Mouse (Mus musculus): Measurements from ENCODE around the gene Slc9a1.
A peak's percentile ranks its signal among the peaks of the same experiment; 100 is the strongest.

Slc9a1 gene

GRCm38 (mm10) chr4:133402011-133402410, 32.5 kb downstream of the Slc9a1 start:
- DNase-seq (ENCODE audit: low read depth, low spot score), result no peak

GRCm38 (mm10) chr4:133403611-133404228, 34.2 kb downstream of the Slc9a1 start:
- no peak for DNase-seq (ENCODE audit: low read depth, low spot score)

- no peak for DNase-seq (ENCODE audit: low read depth, low spot score)
These were observed 34.8 kb downstream of the Slc9a1 start for GRCm38 (mm10) chr4:133404256-133404655.

- no peak for DNase-seq (ENCODE audit: low read depth, low spot score)
These were observed 37.0 kb downstream of the Slc9a1 start for GRCm38 (mm10) chr4:133406313-133407056.

- DNase-seq (ENCODE audit: low read depth, low spot score), result no peak
These were observed 37.7 kb downstream of the Slc9a1 start for GRCm38 (mm10) chr4:133407114-133407787.

GRCm38 (mm10) chr4:133408006-133408405, 38.5 kb downstream of the Slc9a1 start:
- DNase-seq (ENCODE audit: low read depth, low spot score), result no peak

- DNase-seq (ENCODE audit: low read depth, low spot score), result no peak
These were observed 41.5 kb downstream of the Slc9a1 start for GRCm38 (mm10) chr4:133410994-133411393.

GRCm38 (mm10) chr4:133412096-133412495, 42.6 kb downstream of the Slc9a1 start:
- DNase-seq (ENCODE audit: low read depth, low spot score), result no peak

- DNase-seq (ENCODE audit: low read depth, low spot score), result no peak
These were observed 43.4 kb downstream of the Slc9a1 start for GRCm38 (mm10) chr4:133412575-133413540.

- no peak for DNase-seq (ENCODE audit: low read depth, low spot score)
These were observed 44.1 kb downstream of the Slc9a1 start for GRCm38 (mm10) chr4:133413617-133414016.

GRCm38 (mm10) chr4:133414920-133415319, 45.4 kb downstream of the Slc9a1 start:
- no peak for DNase-seq (ENCODE audit: low read depth, low spot score)

- DNase-seq (ENCODE audit: low read depth, low spot score), result no peak
These were observed 50.0 kb downstream of the Slc9a1 start for GRCm38 (mm10) chr4:133419312-133420004.

- DNase-seq (ENCODE audit: low read depth, low spot score), result no peak
These were observed 52.5 kb downstream of the Slc9a1 start for GRCm38 (mm10) chr4:133421989-133422388.

- DNase-seq (ENCODE audit: low read depth, low spot score), result no peak
These were observed 53.1 kb downstream of the Slc9a1 start for GRCm38 (mm10) chr4:133422601-133423000.

- DNase-seq (ENCODE audit: low read depth, low spot score), result no peak
These were observed 53.6 kb downstream of the Slc9a1 start for GRCm38 (mm10) chr4:133423108-133423507.

- DNase-seq (ENCODE audit: low read depth, low spot score), result no peak
These were observed 54.2 kb downstream of the Slc9a1 start for GRCm38 (mm10) chr4:133423691-133424090.

GRCm38 (mm10) chr4:133424100-133424499, 54.6 kb downstream of the Slc9a1 start:
- peak; percentile 53 for DNase-seq (ENCODE audit: low read depth, low spot score)

GRCm38 (mm10) chr4:133426141-133426540, 56.6 kb downstream of the Slc9a1 start:
- DNase-seq (ENCODE audit: low read depth, low spot score), result no peak

GRCm38 (mm10) chr4:133431508-133431907, 62.0 kb downstream of the Slc9a1 start:
- no peak for DNase-seq (ENCODE audit: low read depth, low spot score)

- DNase-seq (ENCODE audit: low read depth, low spot score), result no peak
These were observed 63.2 kb downstream of the Slc9a1 start for GRCm38 (mm10) chr4:133432560-133433171.

All from embryo, embryonic 11.5 days (tissue).